Mouse (Mus musculus) embryonic facial prominence, embryonic 13.5 days (tissue): ENCODE data around the gene Il34. TPM values are rescaled to one million over a fixed set of nuclear protein-coding genes. Genes with fewer than 3 reads are reported as not detected.

Source experiments
- ATAC-seq: fragments of 200-750 bp; cut with Nextera tagmentation; 2 replicates; pipeline ENCODE4 v1.8.0; 2017; ENCODE audit warnings: low read depth; ENCODE audit not compliant: insufficient number of reproducible peaks, insufficient read depth, low FRiP score, low TSS enrichment
- H3K27ac ChIP-seq: fragments of 300-500 bp; sonication (generic); 2 replicates; pipeline ENCODE4 v1.5.1; 2015; ENCODE audit warnings: moderate library complexity, mild to moderate bottlenecking, inconsistent platforms
- H3K27me3 ChIP-seq: fragments of 300-500 bp; sonication (generic); 2 replicates; pipeline ENCODE4 v1.6.1; 2015; ENCODE audit warnings: mild to moderate bottlenecking, inconsistent platforms
- H3K36me3 ChIP-seq: fragments of 300-500 bp; sonication (generic); 2 replicates; pipeline ENCODE4 v1.6.1; 2015; ENCODE audit warnings: mild to moderate bottlenecking, inconsistent platforms
- H3K4me1 ChIP-seq: fragments of 300-500 bp; sonication (generic); 2 replicates; pipeline ENCODE4 v1.6.1; 2015; ENCODE audit warnings: inconsistent platforms
- H3K4me2 ChIP-seq: fragments of 300-500 bp; sonication (generic); 2 replicates; pipeline ENCODE4 v1.6.1; 2015; ENCODE audit warnings: moderate library complexity, mild to moderate bottlenecking, inconsistent platforms
- H3K4me3 ChIP-seq: fragments of 300-500 bp; sonication (generic); 2 replicates; pipeline ENCODE4 v1.5.1; 2015; ENCODE audit warnings: mild to moderate bottlenecking, inconsistent platforms
- H3K9ac ChIP-seq: fragments of 300-500 bp; sonication (generic); 2 replicates; pipeline ENCODE4 v1.6.1; 2015; ENCODE audit warnings: mild to moderate bottlenecking, inconsistent platforms
- H3K9me3 ChIP-seq: fragments of 300-500 bp; sonication (generic); 2 replicates; pipeline ENCODE4 v1.6.1; 2016; ENCODE audit warnings: inconsistent platforms
- WGBS: fragments of 180-500 bp; shearing (Covaris S2); methylation state at CpG from one replicate; pipeline ENCODE4 v1.1.7; 2015; ENCODE audit warnings: mixed read lengths; 5-methylcytosine and 5-hydroxymethylcytosine counted together
- polyA plus RNA-seq: library from polyadenylated mRNA; unstranded; fragments of >200 nt; fragmentation: Nextera tagmentation; extraction: Ambion mirVana; gene quantifications from 2 replicates; pipeline ENCODE4 v1.2.1, GENCODE M21; 2015

Gene Il34
- 0.60 and 2.3 TPM in 2 replicates for polyA plus RNA-seq

DNA sequence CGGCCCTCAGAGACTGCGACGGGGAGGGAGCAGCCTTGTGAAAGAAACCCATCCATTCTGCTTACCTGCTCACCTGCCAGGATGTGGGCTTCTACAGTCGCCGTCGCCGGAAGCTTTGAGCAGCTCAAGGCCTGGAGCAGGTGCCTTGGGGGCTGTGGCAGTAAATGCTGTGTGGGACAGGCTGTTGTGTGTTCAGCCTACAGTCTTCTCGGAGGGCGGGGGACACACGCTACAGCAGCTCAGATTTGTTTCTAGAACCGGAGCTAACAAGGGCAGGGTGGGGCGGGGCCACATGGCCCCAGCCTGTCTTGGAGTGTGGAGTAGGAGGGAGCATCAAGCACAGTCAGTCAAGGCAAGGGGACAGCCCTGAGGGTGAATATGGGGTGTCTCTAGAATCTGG is at the start of gene Il34:
Il34 (minus strand) TSS at position 256 of the 400 bp plus-strand sequence.
- Histone ChIP-seq H3K4me3 (no peak within 1 kb of the TSS), H3K9ac (0 out of 2 replicates have a peak within 1 kb of the TSS, but pooled peaks have one; percentile 6), H3K27me3 (no peaks in the 10 kb centered on the region), H3K36me3 (peaks cover 19% of the 10 kb centered on the region), H3K27ac (no peak within 1 kb of the TSS), H3K4me1 (peaks cover 36% of the 10 kb centered on the region), H3K9me3 (no peaks in the 10 kb centered on the region), H3K4me2 (peak within 1 kb of the TSS; percentile 21; the same call in 1 of the 2 replicates)
- WGBS, result 31% methylated on average over 12 of the region's 12 CpGs
- ATAC-seq, result no peak

DNA sequence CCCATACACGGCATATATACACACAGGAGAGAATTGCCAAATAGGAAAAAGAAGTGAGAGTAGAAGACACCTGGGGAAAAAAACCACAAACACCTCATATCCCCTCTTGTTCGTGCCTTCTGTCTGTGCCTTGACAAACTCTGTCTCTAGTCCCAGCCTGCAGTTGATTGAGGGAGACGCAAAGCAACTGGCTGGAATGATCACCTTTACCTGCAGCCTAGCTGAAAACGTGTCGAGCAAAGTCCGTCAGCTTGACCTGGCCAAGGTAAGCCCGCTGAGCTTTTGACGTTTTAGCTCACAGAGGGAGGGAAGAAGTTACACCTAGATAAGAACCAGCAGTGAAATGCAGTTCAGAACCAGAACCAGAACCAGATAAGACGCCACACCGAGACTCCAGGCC is 45.5 kb upstream of the Il34 start:
- peaks cover 64% of the 10 kb centered on the region for H3K36me3 ChIP-seq
- no peaks in the 10 kb centered on the region for H3K9me3 ChIP-seq
- H3K4me3 ChIP-seq, result no peak overlapping the region
- no peak overlapping the region for H3K9ac ChIP-seq
- H3K4me2 ChIP-seq, result no peak overlapping the region
- WGBS, result 97% methylated on average over 10 of the region's 10 CpGs
- no peak overlapping the region for H3K27ac ChIP-seq
- H3K27me3 ChIP-seq, result no peaks in the 10 kb centered on the region
- peaks cover 9% of the 10 kb centered on the region for H3K4me1 ChIP-seq
- ATAC-seq, result no peak

DNA sequence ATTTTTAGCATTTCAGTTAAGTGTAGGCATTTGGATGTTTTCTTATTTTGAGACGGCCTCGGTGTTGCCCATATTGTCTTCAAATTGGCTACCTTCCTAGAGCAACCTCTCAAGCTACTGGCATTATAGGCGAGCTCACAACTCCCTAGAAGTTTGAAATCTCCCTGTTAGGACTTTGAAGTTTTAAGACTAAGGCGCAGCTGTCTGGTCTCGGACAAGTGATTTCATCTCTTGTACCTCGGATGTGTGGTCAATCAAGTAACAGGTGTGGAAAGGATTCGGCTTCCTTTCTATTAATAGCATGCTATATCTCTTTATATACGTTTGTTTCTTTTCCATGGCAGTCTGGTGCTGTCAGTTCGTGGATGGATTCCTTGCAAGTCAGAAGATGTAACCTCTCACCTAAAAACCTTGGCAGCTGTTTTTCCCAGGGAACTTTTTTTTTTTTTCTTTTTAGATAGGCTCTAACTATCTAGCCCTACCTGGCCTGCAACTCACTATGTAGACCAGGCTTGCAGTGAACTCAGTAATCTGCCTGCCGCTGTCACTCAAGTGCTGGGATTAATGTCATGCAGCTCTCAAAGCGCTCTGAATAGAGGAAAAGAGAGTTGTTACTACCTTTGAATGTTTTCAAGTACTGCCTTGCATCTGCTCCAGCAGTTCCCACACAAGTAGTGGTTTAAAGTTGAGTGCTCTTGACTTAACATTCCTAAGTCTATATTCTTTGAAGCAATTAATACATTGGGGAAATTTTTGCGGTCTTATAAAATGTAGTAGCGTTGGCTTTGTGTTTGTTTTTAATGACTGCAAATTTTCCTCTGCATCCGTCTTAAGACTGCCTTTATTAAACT is 42.1 kb upstream of the Il34 start:
- peaks cover 50% of the 10 kb centered on the region for H3K36me3 ChIP-seq
- H3K9ac ChIP-seq, result peak overlapping the region; percentile 87
- no peak for ATAC-seq
- no peaks in the 10 kb centered on the region for H3K27me3 ChIP-seq
- H3K4me2 ChIP-seq, result peak overlapping the region; percentile 70
- 59% methylated on average over 14 of the region's 14 CpGs for WGBS
- H3K4me3 ChIP-seq, result peak overlapping the region; percentile 87
- peaks cover 23% of the 10 kb centered on the region for H3K4me1 ChIP-seq
- H3K9me3 ChIP-seq, result no peaks in the 10 kb centered on the region
- no peak overlapping the region for H3K27ac ChIP-seq

DNA sequence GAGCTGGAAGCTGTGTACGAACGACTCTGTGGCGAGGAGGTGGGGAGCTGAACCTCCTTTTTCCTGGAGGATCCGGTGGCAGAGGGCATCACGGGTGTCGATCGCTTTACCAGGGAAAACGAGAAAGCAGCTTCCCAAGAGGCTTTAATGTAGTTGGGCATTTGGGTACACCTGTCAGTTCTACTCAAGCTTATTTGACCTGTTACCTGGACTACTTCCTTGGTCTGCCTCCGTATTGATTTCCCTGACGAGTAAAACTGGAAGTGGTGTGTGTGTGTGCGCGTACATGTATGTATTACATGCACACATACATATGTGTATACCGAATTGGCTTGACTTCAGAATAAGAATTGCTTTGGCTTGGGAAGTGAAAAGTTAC is 41.4 kb upstream of the Il34 start:
- Histone ChIP-seq H3K27ac (peak overlapping the region; percentile 77; the same call in 1 of the 2 replicates), H3K27me3 (no peaks in the 10 kb centered on the region), H3K4me3 (peak overlapping the region; percentile 87), H3K4me2 (peak overlapping the region; percentile 70), H3K9me3 (no peaks in the 10 kb centered on the region), H3K4me1 (peaks cover 23% of the 10 kb centered on the region), H3K36me3 (peaks cover 50% of the 10 kb centered on the region), H3K9ac (peak overlapping the region; percentile 87)
- WGBS, result under 1% methylated on average over 13 of the region's 13 CpGs
- ATAC-seq, result no peak

DNA sequence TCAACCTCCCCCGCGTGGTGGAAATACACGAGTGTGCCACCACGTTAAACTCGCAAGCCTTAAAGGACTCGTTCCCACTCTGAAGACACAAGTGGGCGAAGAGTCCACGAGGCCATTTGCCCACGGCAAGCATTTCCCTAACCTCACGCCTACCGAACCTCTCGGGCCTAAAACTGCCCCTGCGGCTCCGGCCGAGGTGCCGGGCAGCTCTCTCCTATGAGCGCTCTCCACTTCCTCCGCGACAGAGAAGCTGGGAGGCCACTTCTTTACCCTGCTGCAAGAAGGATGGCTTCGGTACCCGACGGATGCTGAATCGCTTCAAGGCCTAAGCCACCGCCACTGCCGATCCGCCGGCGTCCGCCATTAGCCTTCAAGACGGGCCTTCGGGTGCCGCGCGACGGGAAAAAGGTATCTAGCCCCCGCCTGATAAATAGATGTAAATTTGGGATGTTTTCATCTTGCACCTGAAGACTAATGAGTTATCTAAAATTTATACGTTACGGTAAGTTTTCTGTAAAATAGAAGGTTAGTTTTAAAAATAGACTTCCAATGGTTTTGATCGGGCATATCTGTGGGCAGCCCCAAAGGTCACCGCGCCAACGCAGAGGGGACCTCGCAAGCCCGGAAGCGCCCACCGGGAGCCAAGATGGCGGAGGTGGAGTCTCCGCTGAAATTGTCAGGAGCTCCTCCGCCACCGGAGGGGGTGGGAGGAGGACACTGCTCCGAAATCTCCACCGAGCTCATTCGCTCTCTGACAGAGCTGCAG is 40.9 kb upstream of the Il34 start, which contains the start of the genes Cog4 and Sf3b3:
Cog4 (plus strand) TSS at position 196 of the 766 bp plus-strand sequence.
Sf3b3 (minus strand) TSS at position 383 of the 766 bp plus-strand sequence.
- H3K9ac ChIP-seq, result peak within 1 kb of the TSS; percentile 94
- H3K9me3 ChIP-seq, result no peaks in the 10 kb centered on the region
- no peaks in the 10 kb centered on the region for H3K27me3 ChIP-seq
- peak within 1 kb of the TSS; percentile 82 for H3K27ac ChIP-seq
- WGBS, result under 1% methylated on average over 53 of the region's 53 CpGs
- H3K4me2 ChIP-seq, result peak within 1 kb of the TSS; percentile 70
- peak; percentile 78; the same call in 1 of the 2 replicates for ATAC-seq
- H3K4me3 ChIP-seq, result peak within 1 kb of the TSS; percentile 87
- H3K36me3 ChIP-seq, result peaks cover 48% of the 10 kb centered on the region
- peaks cover 23% of the 10 kb centered on the region for H3K4me1 ChIP-seq

DNA sequence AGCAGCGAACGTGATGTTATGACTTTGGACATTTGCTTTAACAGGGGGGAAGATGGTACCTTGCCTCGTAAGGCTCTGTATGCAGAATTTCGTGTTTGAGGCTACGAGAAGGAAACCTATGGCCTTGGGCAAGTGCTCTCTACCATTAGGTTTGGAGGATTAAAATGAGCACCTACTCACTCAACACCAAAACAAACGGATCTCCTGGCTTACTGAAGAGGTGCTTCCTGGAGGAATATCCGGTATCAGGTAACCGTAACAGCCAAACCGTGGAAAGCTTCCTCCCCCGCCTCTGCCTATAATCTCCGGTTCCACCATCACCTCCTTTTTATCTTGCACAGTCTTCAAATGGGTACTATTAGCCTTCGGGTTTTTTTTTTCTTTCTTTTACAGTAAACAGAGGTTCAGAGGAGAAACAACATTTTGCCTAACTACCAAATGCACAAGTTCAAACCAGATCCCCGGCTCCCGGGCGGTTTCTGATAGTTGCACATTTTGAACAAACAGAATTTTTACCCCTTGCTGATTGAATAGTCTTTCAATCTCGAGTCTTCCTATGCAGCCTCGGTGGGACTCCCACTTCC is 40.2 kb upstream of the Il34 start:
- Histone ChIP-seq H3K27ac (peak overlapping the region; percentile 82), H3K9me3 (no peaks in the 10 kb centered on the region), H3K36me3 (peaks cover 48% of the 10 kb centered on the region), H3K9ac (peak overlapping the region; percentile 94), H3K4me3 (peak overlapping the region; percentile 87), H3K4me2 (peak overlapping the region; percentile 70), H3K4me1 (peaks cover 23% of the 10 kb centered on the region), H3K27me3 (no peaks in the 10 kb centered on the region)
- 5% methylated on average over 17 of the region's 17 CpGs for WGBS
- ATAC-seq, result no peak

DNA sequence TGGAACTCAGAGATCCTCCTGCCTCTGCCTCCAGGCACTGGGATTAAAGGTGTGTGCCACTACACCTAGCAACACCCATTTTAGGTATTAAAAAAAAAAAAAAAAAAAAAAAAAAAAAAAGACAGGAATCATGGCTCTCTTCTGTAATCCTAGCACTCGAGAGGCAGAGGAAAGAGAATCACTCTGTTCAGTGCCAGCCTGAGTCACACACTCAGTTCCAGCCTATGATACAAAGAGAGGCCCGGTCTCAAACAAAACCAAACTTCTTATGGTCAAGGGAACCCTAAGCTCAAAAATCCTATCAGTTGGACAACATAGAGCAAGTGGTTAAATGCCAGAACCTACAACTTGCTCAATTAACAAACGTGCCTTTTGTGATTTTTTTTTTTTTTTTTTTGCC is 39.2 kb upstream of the Il34 start:
- Histone ChIP-seq H3K27ac (no peak overlapping the region), H3K36me3 (peaks cover 48% of the 10 kb centered on the region), H3K4me1 (peaks cover 23% of the 10 kb centered on the region), H3K4me2 (peak overlapping the region; percentile 70), H3K9ac (peak overlapping the region; percentile 52; the same call in 1 of the 2 replicates), H3K4me3 (peak overlapping the region; percentile 87), H3K9me3 (no peaks in the 10 kb centered on the region), H3K27me3 (no peaks in the 10 kb centered on the region)
- whole genome bisulfite sequencing, result 73% methylated on average over 3 of the region's 3 CpGs
- ATAC-seq, result no peak

DNA sequence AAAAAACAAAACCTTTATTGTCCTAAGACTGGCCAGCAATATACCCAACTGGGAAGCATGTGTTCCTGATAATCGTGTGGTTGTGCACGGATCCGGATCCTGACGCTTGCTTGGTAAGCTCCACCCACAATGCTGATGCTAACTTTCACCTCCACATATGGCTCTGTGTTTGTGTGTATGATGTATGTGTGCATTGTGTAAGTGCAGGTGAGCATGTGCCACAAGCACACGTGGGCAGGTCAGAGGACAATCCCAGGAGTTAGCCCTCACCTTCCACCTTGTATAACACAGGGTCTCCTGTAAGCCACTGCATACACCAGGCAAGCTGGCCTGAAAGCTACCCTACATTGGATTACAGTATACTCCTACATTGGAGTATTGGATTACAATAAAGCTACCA is 37.5 kb upstream of the Il34 start:
- 54% methylated on average over 5 of the region's 5 CpGs for WGBS
- H3K4me3 ChIP-seq, result no peak overlapping the region
- peaks cover 61% of the 10 kb centered on the region for H3K36me3 ChIP-seq
- H3K27me3 ChIP-seq, result no peaks in the 10 kb centered on the region
- peaks cover 22% of the 10 kb centered on the region for H3K4me1 ChIP-seq
- H3K9ac ChIP-seq, result no peak overlapping the region
- ATAC-seq, result no peak
- H3K4me2 ChIP-seq, result no peak overlapping the region
- no peaks in the 10 kb centered on the region for H3K9me3 ChIP-seq
- H3K27ac ChIP-seq, result no peak overlapping the region

DNA sequence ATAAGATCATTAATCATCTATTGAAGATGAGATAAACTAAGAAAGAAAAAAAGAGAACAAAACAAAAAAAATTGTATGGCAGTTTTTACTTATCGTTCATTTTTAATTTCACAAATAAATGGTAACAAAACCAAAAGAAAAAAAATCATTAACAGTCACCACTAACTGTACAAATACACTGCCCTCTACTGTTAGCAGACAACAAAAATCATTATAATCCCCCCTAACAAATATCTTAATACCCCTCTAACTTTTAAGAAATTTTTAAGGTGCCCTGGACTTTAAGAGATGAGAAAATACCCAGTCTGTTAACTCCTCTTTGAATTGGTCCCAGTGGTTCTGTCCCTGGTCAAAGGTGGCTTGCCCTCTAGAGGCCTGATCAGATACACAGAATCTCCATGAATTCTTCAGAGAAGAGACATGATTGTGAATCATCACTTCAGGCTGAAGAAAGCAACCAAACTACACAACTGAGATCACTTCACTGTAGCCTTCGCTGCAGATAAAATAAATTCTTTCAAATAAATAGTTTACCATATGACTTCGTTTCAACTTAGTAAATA is 36.4 kb upstream of the Il34 start:
- 96% methylated on average over 3 of the region's 3 CpGs for WGBS
- H3K27me3 ChIP-seq, result no peaks in the 10 kb centered on the region
- peaks cover 73% of the 10 kb centered on the region for H3K36me3 ChIP-seq
- no peak overlapping the region for H3K27ac ChIP-seq
- H3K4me1 ChIP-seq, result peaks cover 14% of the 10 kb centered on the region
- no peak overlapping the region for H3K4me2 ChIP-seq
- no peak for ATAC-seq
- H3K9ac ChIP-seq, result no peak overlapping the region
- H3K9me3 ChIP-seq, result no peaks in the 10 kb centered on the region
- H3K4me3 ChIP-seq, result no peak overlapping the region

DNA sequence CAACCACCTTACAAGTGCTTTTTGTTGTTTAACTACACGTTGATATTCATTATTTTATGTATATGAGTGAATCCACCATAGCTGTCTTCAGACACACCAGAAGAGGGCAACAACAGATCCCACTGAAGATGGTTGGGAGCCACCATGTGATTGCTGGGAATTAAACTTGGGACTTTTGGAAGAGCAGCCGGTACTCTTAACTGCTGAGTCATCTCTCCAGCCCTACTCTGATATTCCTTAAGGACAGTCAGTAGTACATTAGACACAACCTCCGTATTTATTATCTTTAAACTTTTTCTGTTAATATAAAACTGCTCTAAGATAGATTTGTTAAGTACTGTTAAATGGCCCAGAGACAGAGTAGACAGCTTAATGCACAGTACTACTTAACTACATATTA is 26.2 kb upstream of the Il34 start:
- Histone ChIP-seq H3K36me3 (peaks cover 94% of the 10 kb centered on the region), H3K4me2 (no peak overlapping the region), H3K27ac (no peak overlapping the region), H3K9ac (no peak overlapping the region), H3K4me1 (no peaks in the 10 kb centered on the region), H3K27me3 (no peaks in the 10 kb centered on the region), H3K4me3 (no peak overlapping the region), H3K9me3 (no peaks in the 10 kb centered on the region)
- ATAC-seq, result no peak
- WGBS, result 87% methylated on average over 3 of the region's 3 CpGs

DNA sequence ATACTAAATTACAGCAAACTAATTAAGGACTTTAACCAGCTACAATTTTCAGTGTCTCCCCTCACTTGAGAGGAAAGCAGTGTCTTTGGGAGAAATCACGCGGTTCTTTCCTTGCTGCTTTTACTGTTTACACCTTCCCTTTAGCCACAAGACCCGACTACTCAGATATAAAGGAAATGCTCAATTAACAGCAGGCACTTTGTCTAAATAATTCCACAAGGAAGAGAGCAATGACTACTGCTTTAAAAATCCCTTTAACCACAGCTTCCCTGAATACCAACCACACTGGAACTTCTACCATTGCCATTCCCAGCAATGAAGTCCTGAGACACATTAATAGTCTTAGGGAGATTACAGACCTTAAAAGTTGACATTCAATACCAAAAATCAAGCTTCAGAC is 22.8 kb upstream of the Il34 start:
- no peak for ATAC-seq
- H3K36me3 ChIP-seq, result peaks cover 93% of the 10 kb centered on the region
- no peaks in the 10 kb centered on the region for H3K9me3 ChIP-seq
- no peak overlapping the region for H3K4me2 ChIP-seq
- no peaks in the 10 kb centered on the region for H3K27me3 ChIP-seq
- no peak overlapping the region for H3K9ac ChIP-seq
- no peak overlapping the region for H3K4me3 ChIP-seq
- H3K4me1 ChIP-seq, result no peaks in the 10 kb centered on the region
- 75% methylated on average over 3 of the region's 3 CpGs for WGBS
- no peak overlapping the region for H3K27ac ChIP-seq
